Mouse (Mus musculus) lung, embryonic 15.5 days (tissue): ENCODE measurements around the gene Klhl21. TPM values are rescaled to one million over a fixed set of nuclear protein-coding genes. Genes with fewer than 3 reads are reported as not detected.

ENCODE experiments used
- ATAC-seq: fragments of 200-750 bp; cut with Nextera tagmentation; 2 replicates; pipeline ENCODE4 v1.8.0; 2017; ENCODE audit warnings: moderate number of reproducible peaks, borderline replicate concordance; ENCODE audit not compliant: low FRiP score, low TSS enrichment; ENCODE audit errors: extremely low read depth
- H3K27ac ChIP-seq: fragments of 300-500 bp; sonication (generic); 2 replicates; pipeline ENCODE4 v1.5.1; 2015; ENCODE audit warnings: moderate library complexity, mild to moderate bottlenecking, inconsistent platforms
- H3K27me3 ChIP-seq: fragments of 300-500 bp; sonication (generic); 2 replicates; pipeline ENCODE4 v1.6.1; 2015; ENCODE audit warnings: inconsistent platforms
- H3K36me3 ChIP-seq: fragments of 300-500 bp; sonication (generic); 2 replicates; pipeline ENCODE4 v1.6.1; 2015; ENCODE audit warnings: inconsistent platforms
- H3K4me1 ChIP-seq: fragments of 300-500 bp; sonication (generic); 2 replicates; pipeline ENCODE4 v1.6.1; 2015; ENCODE audit warnings: inconsistent platforms
- H3K4me2 ChIP-seq: fragments of 300-500 bp; sonication (generic); 2 replicates; pipeline ENCODE4 v1.6.1; 2015; ENCODE audit warnings: inconsistent platforms, mild to moderate bottlenecking, moderate library complexity
- H3K4me3 ChIP-seq: fragments of 300-500 bp; sonication (generic); 2 replicates; pipeline ENCODE4 v1.5.1; 2015; ENCODE audit warnings: mild to moderate bottlenecking, inconsistent platforms
- H3K9ac ChIP-seq: fragments of 300-500 bp; sonication (generic); 2 replicates; pipeline ENCODE4 v1.6.1; 2015; ENCODE audit warnings: inconsistent platforms
- H3K9me3 ChIP-seq: fragments of 300-500 bp; sonication (generic); 2 replicates; pipeline ENCODE4 v1.6.1; 2016; ENCODE audit warnings: inconsistent platforms
- WGBS: fragments of 180-500 bp; shearing (Covaris S2); methylation state at CpG from one replicate; pipeline ENCODE4 v1.1.7; 2015; 5-methylcytosine and 5-hydroxymethylcytosine counted together
- polyA plus RNA-seq: library from polyadenylated mRNA; unstranded; fragments of >200 nt; fragmentation: Nextera tagmentation; extraction: Ambion mirVana; gene quantifications from 2 replicates; pipeline ENCODE4 v1.2.1, GENCODE M21; 2015

Gene Klhl21
- polyA plus RNA-seq, 1 experiment from 2014 or later: 16.1 TPM

DNA sequence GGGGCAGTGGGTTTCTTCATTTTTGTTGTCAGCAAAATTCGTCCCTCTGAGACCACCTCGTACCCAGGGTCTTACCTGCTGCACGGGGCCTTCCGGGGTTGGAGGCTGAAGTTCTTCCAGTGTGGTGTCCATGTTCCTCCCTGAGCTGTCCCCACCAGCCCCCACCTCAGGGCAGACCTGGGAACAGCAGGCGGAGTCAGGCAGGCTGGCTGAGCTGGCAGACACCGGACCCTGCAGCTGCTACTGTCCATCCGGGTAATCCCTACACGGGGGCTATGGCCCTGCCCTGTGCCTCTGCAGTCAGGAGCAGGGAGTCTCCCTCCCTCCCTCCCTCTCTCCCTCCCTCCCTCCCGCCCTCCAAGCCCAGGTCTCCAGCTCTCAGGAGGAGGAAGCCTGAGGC lies 25.0 kb upstream of the Klhl21 start:
- 0 out of 2 replicates have a peak, but pooled peaks have one; percentile 20 for ATAC-seq
- Histone ChIP-seq H3K36me3 (peaks cover 31% of the 10 kb centered on the region), H3K27me3 (no peaks in the 10 kb centered on the region), H3K4me3 (no peak overlapping the region), H3K9ac (no peak overlapping the region), H3K27ac (no peak overlapping the region), H3K9me3 (no peaks in the 10 kb centered on the region), H3K4me1 (peaks cover 26% of the 10 kb centered on the region), H3K4me2 (no peak overlapping the region)
- WGBS: 26% methylated on average over 9 of the region's 9 CpGs

DNA sequence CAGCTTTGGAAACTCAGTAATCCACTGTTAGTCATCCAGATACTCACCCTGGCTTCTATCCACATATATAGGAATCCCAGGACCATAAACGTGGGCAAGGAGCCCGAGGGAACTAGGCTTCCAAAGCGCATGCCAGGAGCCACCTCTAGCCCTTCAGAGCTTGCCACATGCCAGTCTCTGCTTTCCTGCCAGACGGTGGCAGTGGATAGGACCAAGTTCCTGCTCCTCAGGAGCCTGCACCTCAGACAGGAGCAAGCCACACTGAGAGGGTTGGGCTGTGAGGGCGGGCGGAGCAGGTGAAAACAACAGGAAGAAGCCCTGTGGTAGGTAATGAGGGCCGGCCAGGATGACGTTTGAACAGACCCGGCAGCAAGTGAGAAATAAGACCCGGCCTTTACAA lies 22.7 kb upstream of the Klhl21 start:
- no peak overlapping the region for H3K27ac ChIP-seq

DNA sequence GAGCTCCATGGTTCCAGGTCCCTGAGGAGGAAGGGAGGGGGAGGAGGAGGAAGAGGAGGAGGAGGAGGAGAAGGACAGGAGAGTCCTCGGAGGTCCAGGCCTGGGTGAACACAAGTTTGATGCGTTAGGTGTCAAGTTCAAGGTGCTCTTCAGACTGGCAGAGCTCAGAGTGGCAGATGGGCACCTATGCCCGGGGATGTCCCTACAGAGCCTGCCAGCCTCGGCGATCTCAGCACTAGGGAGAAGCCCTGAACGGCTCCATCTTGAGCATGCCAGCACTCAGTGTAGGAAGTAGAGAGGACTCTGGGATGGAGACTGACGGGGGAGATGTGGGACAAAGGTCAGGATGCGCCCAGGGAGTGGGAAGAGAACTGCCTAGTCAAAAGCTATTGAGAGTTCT lies 22.0 kb upstream of the Klhl21 start:
- 60% methylated on average over 8 of the region's 8 CpGs for WGBS
- H3K36me3 ChIP-seq: peaks cover 25% of the 10 kb centered on the region

More for the DNA sequence above, 22.7 kb upstream of the Klhl21 start:
- peaks cover 30% of the 10 kb centered on the region for H3K4me1 ChIP-seq
- no peaks in the 10 kb centered on the region for H3K9me3 ChIP-seq
- H3K4me2 ChIP-seq: no peak overlapping the region
- no peaks in the 10 kb centered on the region for H3K27me3 ChIP-seq
- no peak overlapping the region for H3K9ac ChIP-seq
- no peak overlapping the region for H3K4me3 ChIP-seq
- ATAC-seq: no peak
- 28% methylated on average over 10 of the region's 10 CpGs for WGBS
- H3K36me3 ChIP-seq: peaks cover 21% of the 10 kb centered on the region

DNA sequence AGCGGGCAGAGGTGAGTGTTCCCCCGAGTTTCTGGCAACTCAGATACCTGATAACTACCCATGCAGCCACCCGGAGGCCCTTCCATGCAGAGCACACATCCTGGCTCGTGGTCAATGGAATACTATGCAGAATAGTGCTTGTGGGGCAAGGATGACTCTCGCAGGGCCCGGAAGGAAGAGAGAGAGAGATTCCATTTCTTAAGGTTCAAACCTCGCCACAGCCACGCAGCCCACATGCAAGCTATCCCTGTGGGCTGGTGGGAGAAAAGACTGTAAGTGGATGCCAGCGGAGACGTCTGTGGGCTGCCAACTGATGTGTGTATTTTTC lies 20.6 kb upstream of the Klhl21 start:
- no peaks in the 10 kb centered on the region for H3K9me3 ChIP-seq
- peak overlapping the region; percentile 88 for H3K4me2 ChIP-seq
- H3K4me3 ChIP-seq: peak overlapping the region; percentile 98
- no peak for ATAC-seq
- H3K36me3 ChIP-seq: peaks cover 30% of the 10 kb centered on the region
- H3K9ac ChIP-seq: peak overlapping the region; percentile 98
- H3K27me3 ChIP-seq: no peaks in the 10 kb centered on the region
- peaks cover 34% of the 10 kb centered on the region for H3K4me1 ChIP-seq
- peak overlapping the region; percentile 88 for H3K27ac ChIP-seq
- 13% methylated on average over 10 of the region's 10 CpGs for WGBS

More for the DNA sequence above, 22.0 kb upstream of the Klhl21 start:
- Histone ChIP-seq H3K27ac (no peak overlapping the region), H3K4me3 (no peak overlapping the region), H3K9me3 (no peaks in the 10 kb centered on the region), H3K9ac (no peak overlapping the region), H3K4me2 (no peak overlapping the region), H3K27me3 (no peaks in the 10 kb centered on the region), H3K4me1 (peaks cover 30% of the 10 kb centered on the region)
- ATAC-seq: no peak

DNA sequence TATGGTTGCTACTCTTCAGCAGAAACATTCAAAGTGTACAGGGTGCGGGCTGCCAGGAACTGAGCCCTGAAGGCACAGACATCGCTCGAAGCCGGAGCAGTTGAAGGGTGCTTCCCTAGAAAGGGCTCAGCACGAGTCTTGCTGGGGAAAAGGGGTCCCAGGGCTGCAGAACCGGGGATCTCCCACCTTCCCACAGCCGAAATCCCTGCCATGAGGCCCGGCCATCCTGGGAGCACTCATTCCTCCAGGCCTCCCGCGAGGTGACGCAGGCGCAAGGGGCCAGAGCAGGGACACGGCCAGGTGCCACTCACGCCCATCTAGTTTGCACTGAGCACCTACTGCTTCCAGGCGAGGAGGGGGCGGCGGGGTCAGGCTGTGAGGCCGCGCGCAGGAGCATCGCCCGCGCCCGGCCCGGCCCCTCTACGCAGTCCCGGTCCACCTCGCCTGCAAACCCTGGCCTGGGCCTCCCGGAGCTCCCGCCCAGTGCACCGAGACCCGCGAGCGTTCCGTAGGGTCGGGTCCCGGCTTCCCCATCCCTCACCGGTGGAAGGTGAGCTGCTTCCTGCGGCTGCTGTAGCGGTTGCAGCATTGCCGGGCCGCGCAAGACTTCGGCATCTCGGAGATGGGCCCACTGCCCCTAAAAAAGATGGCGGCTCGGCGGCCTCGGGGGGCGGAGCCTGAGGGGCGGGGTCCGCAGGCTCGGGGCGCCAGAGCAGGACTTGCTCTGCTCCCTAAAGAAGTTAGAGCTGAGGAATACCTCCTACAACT lies 20.1 kb upstream of the Klhl21 start, which contains the start of gene Thap3:
TSS of gene Thap3 (minus strand) at position 656 of the 768 bp plus-strand sequence.
- Histone ChIP-seq H3K9me3 (no peaks in the 10 kb centered on the region), H3K27ac (peak within 1 kb of the TSS; percentile 88), H3K27me3 (no peaks in the 10 kb centered on the region), H3K9ac (peak within 1 kb of the TSS; percentile 98), H3K4me3 (peak within 1 kb of the TSS; percentile 98), H3K4me1 (peaks cover 40% of the 10 kb centered on the region), H3K4me2 (peak within 1 kb of the TSS; percentile 88), H3K36me3 (peaks cover 30% of the 10 kb centered on the region)
- ATAC-seq: peak; percentile 63; the same call in 1 of the 2 replicates
- WGBS: under 1% methylated on average over 53 of the region's 54 CpGs

DNA sequence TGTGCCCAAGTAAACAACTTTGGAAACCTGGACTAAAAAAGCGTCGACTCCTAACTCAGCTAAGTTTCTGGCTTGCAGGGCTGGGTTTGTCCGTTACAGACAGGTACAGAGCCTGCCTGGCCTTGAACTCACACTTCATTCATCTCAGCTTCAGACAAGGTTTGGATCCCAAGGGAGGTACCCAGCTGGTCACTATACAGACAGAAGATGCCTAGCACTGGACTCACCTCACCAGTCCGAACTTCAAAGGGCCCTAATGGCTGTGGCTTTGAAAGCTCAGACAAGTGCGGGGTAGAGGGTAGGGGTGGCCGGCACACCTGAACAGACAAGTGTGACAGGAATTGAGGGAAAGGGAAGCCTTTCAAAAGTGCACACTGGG lies 19.5 kb upstream of the Klhl21 start:
- Histone ChIP-seq H3K4me2 (peak overlapping the region; percentile 88), H3K4me3 (peak overlapping the region; percentile 98), H3K36me3 (peaks cover 30% of the 10 kb centered on the region), H3K27me3 (no peaks in the 10 kb centered on the region), H3K9ac (peak overlapping the region; percentile 98), H3K27ac (peak overlapping the region; percentile 88), H3K4me1 (peaks cover 45% of the 10 kb centered on the region), H3K9me3 (no peaks in the 10 kb centered on the region)
- peak; percentile 13; the same call in 1 of the 2 replicates for ATAC-seq
- 24% methylated on average over 6 of the region's 6 CpGs for WGBS

DNA sequence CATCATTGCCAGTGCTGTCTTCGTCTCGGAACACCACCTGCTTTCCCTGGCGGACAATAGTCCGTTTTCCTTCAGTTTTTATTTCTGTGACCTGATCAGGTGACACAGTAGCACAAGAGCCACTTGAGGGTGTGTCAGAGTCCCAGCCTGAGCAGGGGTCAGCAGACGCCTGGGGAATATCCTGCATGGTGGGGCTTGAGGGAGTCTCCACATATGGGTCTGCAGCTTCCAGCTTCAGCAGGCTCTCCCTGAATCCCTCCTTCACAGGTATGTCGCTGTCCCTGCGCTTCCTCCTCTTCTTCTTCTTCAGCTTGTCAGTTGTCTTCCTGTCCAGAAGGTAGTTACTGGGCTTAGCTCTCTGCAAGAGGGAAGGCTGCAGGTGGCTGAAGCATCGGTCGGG lies 16.5 kb upstream of the Klhl21 start:
- Histone ChIP-seq H3K27me3 (no peaks in the 10 kb centered on the region), H3K9ac (no peak overlapping the region), H3K27ac (no peak overlapping the region), H3K4me2 (no peak overlapping the region), H3K4me1 (peaks cover 40% of the 10 kb centered on the region), H3K4me3 (no peak overlapping the region), H3K36me3 (peaks cover 30% of the 10 kb centered on the region), H3K9me3 (no peaks in the 10 kb centered on the region)
- WGBS: 86% methylated on average over 9 of the region's 9 CpGs
- no peak for ATAC-seq

DNA sequence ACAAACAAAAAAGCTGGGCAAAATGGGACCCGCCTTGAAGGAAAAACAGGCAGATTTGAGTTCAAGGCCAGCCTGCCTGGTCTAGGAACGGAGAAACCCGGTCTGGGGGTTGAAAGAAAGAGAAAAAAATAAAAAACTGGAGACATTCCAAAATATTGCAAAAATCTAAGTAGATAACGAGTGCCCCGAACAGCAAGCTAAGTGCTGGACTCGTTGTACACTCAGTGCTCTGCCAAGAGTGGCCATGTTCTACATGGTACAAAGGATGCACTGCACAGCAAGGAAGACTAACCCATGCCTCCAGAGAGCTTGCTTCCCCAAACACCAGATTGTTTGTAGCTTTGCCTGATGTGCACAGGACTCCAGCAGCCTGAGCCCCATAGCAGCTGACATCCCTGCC lies 15.6 kb upstream of the Klhl21 start:
- 0 out of 2 replicates have a peak overlapping the region, but pooled peaks have one; percentile 15 for H3K27ac ChIP-seq
- H3K27me3 ChIP-seq: no peaks in the 10 kb centered on the region
- no peak overlapping the region; the same call in 1 of the 2 replicates for H3K4me3 ChIP-seq
- H3K9ac ChIP-seq: 0 out of 2 replicates have a peak overlapping the region, but pooled peaks have one; percentile 7
- peaks cover 30% of the 10 kb centered on the region for H3K36me3 ChIP-seq
- WGBS: 40% methylated on average over 6 of the region's 6 CpGs
- H3K4me1 ChIP-seq: peaks cover 36% of the 10 kb centered on the region
- no peaks in the 10 kb centered on the region for H3K9me3 ChIP-seq
- ATAC-seq: no peak
- peak overlapping the region; percentile 12 for H3K4me2 ChIP-seq

DNA sequence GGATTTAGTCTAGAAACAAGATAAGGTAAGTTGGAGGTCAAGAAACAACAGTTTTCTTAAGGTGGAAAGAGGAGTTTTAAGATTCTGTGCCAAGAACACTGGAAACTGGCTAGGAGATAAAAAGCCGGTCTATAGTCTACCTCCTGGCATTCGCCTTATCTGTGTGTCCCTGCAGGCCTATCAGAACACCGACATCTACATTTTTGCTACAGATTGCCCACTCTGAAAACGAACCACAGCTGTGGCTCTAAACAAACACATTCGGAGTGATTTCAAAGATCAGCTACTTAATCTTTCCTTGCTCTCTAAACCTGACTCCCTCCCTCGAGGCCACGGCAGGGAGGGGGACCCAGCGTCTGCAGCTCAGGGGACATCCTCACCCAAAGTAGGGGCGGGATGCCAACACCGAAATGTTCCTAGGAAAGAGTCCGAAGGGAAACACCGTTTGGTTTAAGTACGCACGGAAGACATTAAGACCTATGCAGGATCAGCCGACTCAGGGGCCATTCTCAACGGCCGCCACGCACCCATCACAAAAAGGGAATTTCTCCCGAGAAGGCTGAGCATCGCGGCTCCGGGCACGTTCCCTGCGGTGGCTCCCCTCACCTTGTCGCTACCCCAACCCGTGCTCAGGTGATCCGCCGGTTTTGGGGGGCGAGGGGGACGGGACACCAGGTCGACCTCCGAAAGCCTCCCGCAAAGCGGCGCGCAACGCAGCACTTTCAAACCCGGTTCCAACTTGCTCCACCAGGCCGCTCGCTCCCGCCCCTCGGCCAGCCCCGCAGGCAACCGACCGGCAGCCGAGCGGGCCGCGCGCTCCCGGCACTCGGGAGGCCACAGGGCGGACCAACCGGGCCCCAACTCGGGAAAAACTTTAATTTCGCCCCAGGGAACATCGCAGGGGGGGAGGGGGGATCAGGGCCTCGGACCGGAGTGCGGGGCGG lies 14.1 kb upstream of the Klhl21 start:
- WGBS: 1% methylated on average over 57 of the region's 61 CpGs
- Histone ChIP-seq H3K4me2 (peak overlapping the region; percentile 93), H3K27ac (peak overlapping the region; percentile 87), H3K36me3 (peaks cover 30% of the 10 kb centered on the region), H3K9ac (peak overlapping the region; percentile 80), H3K4me3 (peak overlapping the region; percentile 100), H3K9me3 (no peaks in the 10 kb centered on the region), H3K4me1 (peaks cover 29% of the 10 kb centered on the region), H3K27me3 (no peaks in the 10 kb centered on the region)
- ATAC-seq: peak; percentile 0; the same call in 1 of the 2 replicates

DNA sequence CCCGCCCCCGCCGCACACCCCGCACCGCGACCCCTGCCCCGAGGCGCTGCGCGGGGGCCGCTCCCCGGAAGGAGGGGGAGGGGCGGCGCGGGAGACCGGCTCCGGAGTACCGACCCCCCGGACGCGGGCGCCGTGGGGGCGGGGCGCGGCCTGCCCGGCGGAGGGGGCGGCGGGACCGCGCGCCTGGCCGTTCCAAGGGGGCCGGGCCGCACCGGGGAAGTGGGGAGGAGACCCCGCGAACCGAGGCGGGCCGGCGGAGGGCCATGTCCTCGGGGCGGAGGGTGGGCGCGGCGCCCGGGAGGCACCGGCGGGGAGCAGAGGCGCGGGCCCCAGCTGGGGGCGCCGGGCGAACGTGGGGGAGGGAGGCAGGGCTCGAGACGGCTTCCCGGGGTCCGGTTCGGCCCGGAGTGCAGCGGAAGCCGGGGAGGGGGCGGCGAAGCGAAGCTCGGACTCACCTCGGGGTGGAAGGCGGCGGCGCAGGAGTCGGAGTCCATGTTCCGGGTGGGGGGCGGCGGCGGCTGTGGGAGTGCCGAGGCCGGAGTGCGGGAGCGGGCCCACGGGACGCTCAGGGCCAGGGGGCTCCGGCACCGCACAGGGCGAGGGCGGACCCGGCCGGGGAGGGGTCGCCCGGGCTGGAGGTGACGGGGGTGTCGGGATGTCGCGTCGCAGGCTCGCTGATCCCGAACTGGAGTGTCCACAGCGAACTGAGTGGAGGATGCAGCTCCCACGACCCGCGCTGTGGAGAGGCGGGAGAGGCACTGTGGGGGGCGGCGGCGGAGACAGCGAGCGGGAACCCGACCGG lies 13.0 kb upstream of the Klhl21 start:
- H3K9ac ChIP-seq: peak overlapping the region; percentile 80
- under 1% methylated on average over 80 of the region's 111 CpGs for WGBS
- peak; percentile 35; the same call in 1 of the 2 replicates for ATAC-seq
- peaks cover 29% of the 10 kb centered on the region for H3K4me1 ChIP-seq
- H3K9me3 ChIP-seq: no peaks in the 10 kb centered on the region
- peak overlapping the region; percentile 93 for H3K4me2 ChIP-seq
- peaks cover 24% of the 10 kb centered on the region for H3K36me3 ChIP-seq
- H3K27ac ChIP-seq: peak overlapping the region; percentile 87
- no peaks in the 10 kb centered on the region for H3K27me3 ChIP-seq
- peak overlapping the region; percentile 100 for H3K4me3 ChIP-seq
